Mouse (Mus musculus): ENCODE data around the gene Nadsyn1.

The Nadsyn1 gene

GRCm38 (mm10) chr7:143805199-143805624 is 17.4 kb downstream of the Nadsyn1 start:
- DNase-seq (ENCODE audit: low spot score in 2 of 2) = no peak

GRCm38 (mm10) chr7:143801195-143802065 is 21.2 kb downstream of the Nadsyn1 start:
- DNase-seq (ENCODE audit: low spot score in 2 of 2) = no peak

- DNase-seq (ENCODE audit: low spot score in 2 of 2) = no peak
Measured at GRCm38 (mm10) chr7:143800770-143801169, 21.9 kb downstream of the Nadsyn1 start.

GRCm38 (mm10) chr7:143798783-143799182 is 23.9 kb downstream of the Nadsyn1 start:
- DNase-seq (ENCODE audit: low spot score in 2 of 2) = no peak

- peak; percentile 26 to 63 for DNase-seq (ENCODE audit: low spot score in 2 of 2)
Measured at GRCm38 (mm10) chr7:143793121-143793520, 29.5 kb downstream of the Nadsyn1 start.

GRCm38 (mm10) chr7:143792336-143792985 is 30.2 kb downstream of the Nadsyn1 start:
- no peak for DNase-seq (ENCODE audit: low spot score in 2 of 2)

- DNase-seq (ENCODE audit: low spot score in 2 of 2) = peak; percentile 16 to 48
Measured at GRCm38 (mm10) chr7:143783996-143784829, 38.4 kb downstream of the Nadsyn1 start, which contains the start of gene Mrgpre. Gene Mrgpre (minus strand): TSS chr7:143784500.

- DNase-seq (ENCODE audit: low spot score in 2 of 2) = no peak
Measured at GRCm38 (mm10) chr7:143783378-143783995, 39.2 kb downstream of the Nadsyn1 start.

GRCm38 (mm10) chr7:143777375-143777774 is 45.3 kb downstream of the Nadsyn1 start:
- DNase-seq (ENCODE audit: low spot score in 2 of 2) = no peak

- no peak for DNase-seq (ENCODE audit: low spot score in 2 of 2)
Measured at GRCm38 (mm10) chr7:143776137-143776536, 46.5 kb downstream of the Nadsyn1 start.

- DNase-seq (ENCODE audit: low spot score in 2 of 2) = no peak
Measured at GRCm38 (mm10) chr7:143769461-143769860, 53.2 kb downstream of the Nadsyn1 start.

- peak in 1 of 2 experiments; percentile 20 for DNase-seq (ENCODE audit: low spot score in 2 of 2)
Measured at GRCm38 (mm10) chr7:143768267-143768666, 54.4 kb downstream of the Nadsyn1 start.

GRCm38 (mm10) chr7:143766893-143767292 is 55.8 kb downstream of the Nadsyn1 start, which contains the start of gene Mrgprg:
Gene Mrgprg (minus strand): TSS chr7:143766993.
- DNase-seq (ENCODE audit: low spot score in 2 of 2) = no peak

GRCm38 (mm10) chr7:143764876-143765530 is 57.6 kb downstream of the Nadsyn1 start:
- DNase-seq (ENCODE audit: low spot score in 2 of 2) = no peak

GRCm38 (mm10) chr7:143763794-143764193 is 58.9 kb downstream of the Nadsyn1 start:
- no peak for DNase-seq (ENCODE audit: low spot score in 2 of 2)

GRCm38 (mm10) chr7:143758956-143759355 is 63.7 kb downstream of the Nadsyn1 start:
- no peak for DNase-seq (ENCODE audit: low spot score in 2 of 2)

GRCm38 (mm10) chr7:143757696-143758095 is 65.0 kb downstream of the Nadsyn1 start:
- no peak for DNase-seq (ENCODE audit: low spot score in 2 of 2)

GRCm38 (mm10) chr7:143757027-143757390 is 65.6 kb downstream of the Nadsyn1 start:
- peak; percentile 58 to 66 for DNase-seq (ENCODE audit: low spot score in 2 of 2)

GRCm38 (mm10) chr7:143756125-143757026 is 66.3 kb downstream of the Nadsyn1 start, which contains the start of gene Osbpl5:
Gene Osbpl5 (minus strand): TSS chr7:143756985.
- DNase-seq (ENCODE audit: low spot score in 2 of 2) = no peak

All from natural killer cell, adult 2 months (primary cell).